Mouse (Mus musculus): ENCODE data around the gene March9.

GRCm38 (mm10) chr10:127081996-127082620 is 22.1 kb upstream of the March9 start:
- no peak for TF ChIP-seq CTCF (IDR thresholded peaks at IDR 0.05; ENCODE audit: low read depth)
- no peak for TF ChIP-seq EP300 (IDR thresholded peaks at IDR 0.05; ENCODE audit: low read depth)

Data from heart, postnatal 0 days (tissue).